Mouse (Mus musculus) lung, embryonic 15.5 days (tissue): ENCODE measurements at regions not wholly inside any gene's neighbourhood (a gene's known extent, or its start where the extent isn't known, plus 50 kb on each side); places are given as distances from the start of the nearest gene placed in this dataset.

ENCODE experiments used
- ATAC-seq: fragments of 200-750 bp; cut with Nextera tagmentation; 2 replicates; pipeline ENCODE4 v1.8.0; 2017; ENCODE audit warnings: moderate number of reproducible peaks, borderline replicate concordance; ENCODE audit not compliant: low FRiP score, low TSS enrichment; ENCODE audit errors: extremely low read depth
- H3K27ac ChIP-seq: fragments of 300-500 bp; sonication (generic); 2 replicates; pipeline ENCODE4 v1.5.1; 2015; ENCODE audit warnings: moderate library complexity, mild to moderate bottlenecking, inconsistent platforms
- H3K27me3 ChIP-seq: fragments of 300-500 bp; sonication (generic); 2 replicates; pipeline ENCODE4 v1.6.1; 2015; ENCODE audit warnings: inconsistent platforms
- H3K36me3 ChIP-seq: fragments of 300-500 bp; sonication (generic); 2 replicates; pipeline ENCODE4 v1.6.1; 2015; ENCODE audit warnings: inconsistent platforms
- H3K4me1 ChIP-seq: fragments of 300-500 bp; sonication (generic); 2 replicates; pipeline ENCODE4 v1.6.1; 2015; ENCODE audit warnings: inconsistent platforms
- H3K4me2 ChIP-seq: fragments of 300-500 bp; sonication (generic); 2 replicates; pipeline ENCODE4 v1.6.1; 2015; ENCODE audit warnings: inconsistent platforms, mild to moderate bottlenecking, moderate library complexity
- H3K4me3 ChIP-seq: fragments of 300-500 bp; sonication (generic); 2 replicates; pipeline ENCODE4 v1.5.1; 2015; ENCODE audit warnings: mild to moderate bottlenecking, inconsistent platforms
- H3K9ac ChIP-seq: fragments of 300-500 bp; sonication (generic); 2 replicates; pipeline ENCODE4 v1.6.1; 2015; ENCODE audit warnings: inconsistent platforms
- H3K9me3 ChIP-seq: fragments of 300-500 bp; sonication (generic); 2 replicates; pipeline ENCODE4 v1.6.1; 2016; ENCODE audit warnings: inconsistent platforms
- WGBS: fragments of 180-500 bp; shearing (Covaris S2); methylation state at CpG from one replicate; pipeline ENCODE4 v1.1.7; 2015; 5-methylcytosine and 5-hydroxymethylcytosine counted together

DNA sequence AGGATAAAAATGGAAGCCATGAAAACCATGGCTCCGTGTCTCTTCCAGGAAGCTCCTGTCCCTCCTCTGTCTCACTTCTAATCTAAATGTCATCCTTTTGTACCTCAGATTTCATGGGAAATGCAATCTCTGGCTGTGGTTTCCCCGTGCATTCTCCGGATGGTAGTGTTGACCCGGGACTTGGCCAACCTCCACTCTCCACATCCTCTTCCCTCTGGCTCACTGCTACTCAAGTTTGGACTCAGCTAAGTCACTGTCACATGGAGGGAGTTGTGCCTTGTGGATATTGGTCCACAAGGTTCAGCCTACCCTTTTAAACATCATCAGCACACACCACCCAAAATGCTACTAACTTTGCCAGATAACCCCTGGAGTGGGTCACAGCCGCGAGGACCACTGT lies 226.4 kb downstream of the Irs2 start:
- H3K36me3 ChIP-seq, result no peaks in the 10 kb centered on the region
- H3K27me3 ChIP-seq, result no peaks in the 10 kb centered on the region
- no peak overlapping the region for H3K4me2 ChIP-seq
- H3K4me3 ChIP-seq, result no peak overlapping the region
- H3K27ac ChIP-seq, result no peak overlapping the region
- H3K9me3 ChIP-seq, result no peaks in the 10 kb centered on the region
- ATAC-seq, result no peak
- no peak overlapping the region for H3K9ac ChIP-seq
- H3K4me1 ChIP-seq, result peaks cover 4% of the 10 kb centered on the region; the same call in 1 of the 2 replicates
- 84% methylated on average over 6 of the region's 6 CpGs for WGBS

DNA sequence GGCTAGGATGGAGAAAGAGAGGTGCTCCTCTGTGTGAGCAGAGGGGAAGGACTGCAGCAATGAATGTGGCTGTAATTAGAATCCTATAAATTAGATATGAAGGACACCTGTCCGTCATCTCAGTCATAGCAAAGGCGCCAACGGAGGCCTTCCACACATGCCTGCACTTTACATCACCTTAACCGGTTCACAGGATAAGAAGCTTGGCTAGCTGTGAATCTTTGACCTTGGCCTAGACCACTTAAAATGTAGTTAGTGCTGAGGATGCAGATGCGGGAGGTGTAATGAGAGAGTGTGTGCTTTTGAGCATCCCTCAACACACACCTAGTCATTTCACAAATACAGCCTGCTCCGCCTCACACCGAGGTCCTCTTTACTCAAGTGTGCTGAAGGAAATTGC lies 228.6 kb downstream of the Irs2 start:
- H3K36me3 ChIP-seq, result no peaks in the 10 kb centered on the region
- H3K4me3 ChIP-seq, result no peak overlapping the region
- H3K27ac ChIP-seq, result no peak overlapping the region
- H3K4me2 ChIP-seq, result no peak overlapping the region
- H3K27me3 ChIP-seq, result no peaks in the 10 kb centered on the region
- ATAC-seq, result no peak
- WGBS, result 85% methylated on average over 7 of the region's 7 CpGs
- H3K4me1 ChIP-seq, result no peaks in the 10 kb centered on the region
- H3K9ac ChIP-seq, result no peak overlapping the region
- H3K9me3 ChIP-seq, result no peaks in the 10 kb centered on the region

DNA sequence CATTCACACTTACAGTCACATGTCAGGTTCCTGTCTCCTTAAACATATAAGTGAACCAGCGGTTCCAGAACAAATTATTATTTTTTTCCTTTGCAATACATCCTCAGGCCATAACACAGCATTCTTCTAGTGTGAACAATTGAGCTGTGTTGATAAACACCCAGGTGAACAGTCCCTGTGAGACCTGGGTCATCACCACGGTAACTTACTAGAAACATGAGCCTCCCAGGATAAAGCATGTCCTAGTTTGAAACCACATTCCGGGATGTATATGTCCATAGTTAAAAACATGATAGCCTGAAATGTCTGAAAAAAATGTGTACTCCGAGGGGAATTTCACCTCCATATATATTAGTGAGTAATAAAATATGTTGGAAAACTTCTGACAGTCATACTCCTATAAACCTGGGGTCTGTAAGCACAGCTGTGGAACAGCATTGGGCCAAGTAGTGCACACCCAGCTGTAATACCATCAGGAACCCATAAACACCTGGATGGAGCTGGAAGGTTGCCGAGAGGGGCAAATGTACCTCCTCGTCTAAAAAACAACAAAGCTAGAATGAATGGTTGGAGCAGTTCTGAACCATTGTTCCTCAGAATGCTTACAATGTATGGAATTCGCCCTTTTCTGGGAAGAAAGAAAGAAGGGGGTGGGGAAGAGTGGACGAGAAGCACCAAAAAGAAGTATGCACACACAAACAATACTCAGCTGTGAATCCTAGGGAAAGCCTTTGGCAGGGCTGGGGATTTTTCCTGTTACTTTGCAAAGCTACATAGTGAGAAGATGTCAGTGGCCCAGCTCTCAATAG lies 232.9 kb downstream of the Irs2 start:
- WGBS, result 63% methylated on average over 8 of the region's 8 CpGs
- no peak overlapping the region for H3K27ac ChIP-seq
- H3K9me3 ChIP-seq, result no peaks in the 10 kb centered on the region
- H3K9ac ChIP-seq, result no peak overlapping the region
- no peak overlapping the region for H3K4me3 ChIP-seq
- no peak for ATAC-seq
- H3K4me2 ChIP-seq, result no peak overlapping the region
- H3K36me3 ChIP-seq, result no peaks in the 10 kb centered on the region
- no peaks in the 10 kb centered on the region for H3K27me3 ChIP-seq
- no peaks in the 10 kb centered on the region for H3K4me1 ChIP-seq

GRCm38 (mm10) chr8:10774778-10775177 lies 233.5 kb downstream of the Irs2 start:
- H3K27me3 ChIP-seq, result no peaks in the 10 kb centered on the region

DNA sequence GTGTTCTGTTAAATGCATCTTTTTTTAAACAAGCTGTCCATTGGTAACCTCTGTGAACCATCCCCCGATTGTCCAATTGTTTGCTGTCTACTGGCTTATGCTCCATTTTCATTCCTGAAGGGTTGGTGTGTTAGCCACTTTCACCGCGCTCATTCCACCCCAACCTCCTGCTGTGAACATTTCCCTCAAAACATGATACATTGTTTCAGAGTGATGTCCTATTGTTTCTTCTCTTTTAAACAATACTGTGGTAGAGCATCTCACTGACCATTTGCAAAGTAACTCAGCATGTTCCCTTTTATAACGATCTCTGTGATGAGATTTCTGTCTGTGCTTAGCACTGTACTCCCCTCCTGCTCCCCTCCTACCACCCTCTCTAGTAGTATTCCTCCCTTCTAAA lies 240.1 kb downstream of the Irs2 start:
- ATAC-seq, result no peak

More at GRCm38 (mm10) chr8:10774778-10775177, 233.5 kb downstream of the Irs2 start:
- no peak overlapping the region for H3K27ac ChIP-seq
- H3K4me2 ChIP-seq, result no peak overlapping the region
- no peak overlapping the region for H3K9ac ChIP-seq
- H3K4me3 ChIP-seq, result no peak overlapping the region
- no peaks in the 10 kb centered on the region for H3K36me3 ChIP-seq
- no peak for ATAC-seq
- H3K9me3 ChIP-seq, result no peaks in the 10 kb centered on the region
- 80% methylated on average over 3 of the region's 3 CpGs for WGBS
- no peaks in the 10 kb centered on the region for H3K4me1 ChIP-seq

GRCm38 (mm10) chr8:10763907-10764306 lies 244.4 kb downstream of the Irs2 start:
- Histone ChIP-seq H3K27me3 (no peaks in the 10 kb centered on the region), H3K27ac (no peak overlapping the region), H3K4me1 (peaks cover 26% of the 10 kb centered on the region), H3K36me3 (no peaks in the 10 kb centered on the region), H3K4me3 (no peak overlapping the region), H3K9me3 (no peaks in the 10 kb centered on the region), H3K4me2 (no peak overlapping the region), H3K9ac (no peak overlapping the region)
- ATAC-seq, result no peak
- WGBS, result 72% methylated on average over 2 of the region's 2 CpGs

More for the DNA sequence above, 240.1 kb downstream of the Irs2 start:
- no peak overlapping the region for H3K9ac ChIP-seq
- H3K4me3 ChIP-seq, result no peak overlapping the region
- H3K4me1 ChIP-seq, result no peaks in the 10 kb centered on the region
- H3K27me3 ChIP-seq, result no peaks in the 10 kb centered on the region
- WGBS, result 82% methylated on average over 4 of the region's 4 CpGs
- no peak overlapping the region for H3K4me2 ChIP-seq
- no peaks in the 10 kb centered on the region for H3K9me3 ChIP-seq
- no peak overlapping the region for H3K27ac ChIP-seq
- H3K36me3 ChIP-seq, result no peaks in the 10 kb centered on the region

DNA sequence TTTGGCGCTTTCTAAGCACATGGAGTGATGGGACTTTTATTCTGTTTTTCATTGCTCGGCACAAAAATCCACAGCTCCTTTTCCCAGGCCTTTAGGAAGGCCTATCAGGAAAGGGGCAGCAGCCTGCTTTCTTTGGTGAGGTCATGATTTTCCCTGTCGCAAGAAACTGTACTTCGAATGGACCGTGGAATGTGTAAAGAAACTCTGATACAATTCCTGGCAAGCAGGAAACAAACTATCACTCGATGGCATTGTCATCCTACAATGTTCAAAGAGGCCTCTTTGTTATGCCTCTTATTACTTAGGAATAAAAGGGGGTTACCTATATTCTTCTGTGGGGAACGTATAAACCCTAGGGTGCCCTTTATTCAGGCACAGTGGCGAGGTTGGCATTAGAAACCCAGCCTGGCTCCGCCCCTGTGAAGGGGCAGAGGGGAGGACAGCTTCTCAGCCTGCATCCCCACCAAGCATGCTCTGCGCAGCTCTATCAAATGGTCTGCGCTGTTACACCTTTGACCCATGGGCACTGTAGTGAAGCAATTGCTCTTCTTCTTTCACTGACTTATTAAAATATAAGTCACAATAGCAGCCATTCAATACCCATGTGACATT lies 246.5 kb downstream of the Irs2 start:
- H3K9me3 ChIP-seq, result no peaks in the 10 kb centered on the region
- no peak for ATAC-seq

DNA sequence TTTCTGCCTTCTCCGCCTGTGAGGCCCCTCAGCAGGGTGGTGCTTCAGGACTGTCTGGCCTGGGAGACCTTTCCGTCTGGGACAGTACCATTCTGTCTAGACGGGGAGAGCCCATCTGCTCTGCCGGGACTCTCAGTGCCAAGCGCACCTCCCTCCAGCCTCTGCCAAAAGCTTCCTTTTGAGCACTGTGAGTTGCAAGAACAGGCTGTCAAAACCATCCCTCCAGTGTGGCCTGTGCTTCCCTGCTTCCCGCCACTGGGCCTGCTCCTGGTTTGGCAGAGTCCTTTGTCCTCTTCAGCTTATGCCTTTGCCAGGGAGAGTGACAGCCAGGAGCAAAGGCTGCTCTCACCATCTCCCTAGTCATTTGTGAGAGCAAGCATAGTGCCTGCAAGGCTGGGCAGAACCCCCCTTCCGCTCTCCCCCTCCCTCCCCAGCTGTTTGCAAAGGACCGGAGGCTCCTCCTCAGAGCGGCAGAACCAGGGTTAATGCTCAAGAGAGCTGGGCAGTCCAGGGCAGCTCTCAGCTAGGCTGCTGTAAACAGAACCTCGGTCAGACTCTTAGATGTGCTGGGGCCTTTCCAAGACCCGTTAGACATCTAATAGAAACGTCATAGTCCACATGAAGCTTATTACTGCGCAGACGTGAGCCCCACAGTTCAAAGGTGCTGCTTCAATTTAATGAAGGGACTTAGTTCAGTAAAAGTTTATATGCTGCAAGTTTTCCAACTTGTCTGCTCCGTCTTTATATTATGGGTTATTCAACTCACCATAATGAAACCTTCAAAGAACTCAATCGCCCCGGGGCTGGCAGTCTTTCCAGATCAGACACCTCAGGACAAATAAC lies 247.2 kb downstream of the Irs2 start:
- H3K27ac ChIP-seq, result peak overlapping the region; percentile 90
- no peaks in the 10 kb centered on the region for H3K27me3 ChIP-seq
- H3K9me3 ChIP-seq, result no peaks in the 10 kb centered on the region
- H3K4me1 ChIP-seq, result peaks cover 26% of the 10 kb centered on the region
- ATAC-seq, result peak; percentile 96
- H3K4me2 ChIP-seq, result peak overlapping the region; percentile 33
- no peak overlapping the region for H3K4me3 ChIP-seq
- WGBS, result 7% methylated on average over 17 of the region's 17 CpGs
- H3K9ac ChIP-seq, result peak overlapping the region; percentile 11; the same call in 1 of the 2 replicates
- no peaks in the 10 kb centered on the region for H3K36me3 ChIP-seq

More for the DNA sequence above, 246.5 kb downstream of the Irs2 start:
- Histone ChIP-seq H3K4me3 (no peak overlapping the region), H3K36me3 (no peaks in the 10 kb centered on the region), H3K4me1 (peaks cover 26% of the 10 kb centered on the region), H3K4me2 (peak overlapping the region; percentile 33), H3K9ac (no peak overlapping the region), H3K27me3 (no peaks in the 10 kb centered on the region), H3K27ac (peak overlapping the region; percentile 90)
- 30% methylated on average over 11 of the region's 11 CpGs for WGBS

DNA sequence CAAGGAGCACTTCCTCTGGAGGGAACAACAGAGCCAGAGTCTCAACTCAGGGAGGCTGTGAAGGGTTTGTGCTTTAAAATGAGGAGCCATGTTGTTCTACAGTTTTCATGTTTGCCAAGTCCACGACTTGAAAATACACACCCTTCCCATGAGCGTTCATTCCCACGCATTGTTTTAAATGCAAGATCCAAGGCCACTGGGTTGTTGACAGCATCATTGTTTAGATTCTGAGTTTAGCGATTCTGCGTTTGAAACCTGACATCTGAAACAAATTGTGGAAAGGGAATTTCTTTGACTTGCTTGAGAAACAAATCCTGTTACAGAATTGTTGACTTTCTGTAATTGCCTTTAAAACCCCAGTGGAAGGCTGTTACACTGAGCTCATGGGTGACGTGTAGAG lies 248.0 kb downstream of the Irs2 start:
- WGBS, result 36% methylated on average over 6 of the region's 6 CpGs
- H3K9ac ChIP-seq, result no peak overlapping the region
- peaks cover 26% of the 10 kb centered on the region for H3K4me1 ChIP-seq
- peak overlapping the region; percentile 90 for H3K27ac ChIP-seq
- no peaks in the 10 kb centered on the region for H3K9me3 ChIP-seq
- peak overlapping the region; percentile 33; the same call in 1 of the 2 replicates for H3K4me2 ChIP-seq
- ATAC-seq, result no peak
- H3K4me3 ChIP-seq, result no peak overlapping the region
- no peaks in the 10 kb centered on the region for H3K27me3 ChIP-seq
- no peaks in the 10 kb centered on the region for H3K36me3 ChIP-seq

GRCm38 (mm10) chr8:10758151-10758550 lies 250.1 kb downstream of the Irs2 start:
- Histone ChIP-seq H3K9ac (no peak overlapping the region), H3K27me3 (no peaks in the 10 kb centered on the region), H3K4me2 (no peak overlapping the region), H3K4me3 (no peak overlapping the region), H3K27ac (no peak overlapping the region), H3K9me3 (no peaks in the 10 kb centered on the region), H3K4me1 (peaks cover 26% of the 10 kb centered on the region), H3K36me3 (no peaks in the 10 kb centered on the region)
- WGBS, result 82% methylated on average over 4 of the region's 4 CpGs
- ATAC-seq, result no peak

GRCm38 (mm10) chr8:10754986-10755308 lies 253.3 kb downstream of the Irs2 start:
- no peak for ATAC-seq
- Histone ChIP-seq H3K4me3 (no peak overlapping the region), H3K4me1 (peaks cover 2% of the 10 kb centered on the region), H3K36me3 (no peaks in the 10 kb centered on the region), H3K9ac (no peak overlapping the region), H3K27ac (no peak overlapping the region), H3K27me3 (no peaks in the 10 kb centered on the region), H3K4me2 (no peak overlapping the region), H3K9me3 (no peaks in the 10 kb centered on the region)
- WGBS, result 78% methylated on average over 4 of the region's 4 CpGs
